Mouse (Mus musculus): ENCODE results near the gene Cer1.
A peak's percentile ranks its signal among the peaks of the same experiment; 100 is the strongest.

Cer1 gene

GRCm38 (mm10) chr4:82884636-82885534 is at the start of gene Cer1:
Gene Cer1 (minus strand): TSS chr4:82885148.
- DNase-seq (ENCODE audit: extremely low read depth, low read depth) = no peak

GRCm38 (mm10) chr4:82934308-82934707 is 49.4 kb upstream of the Cer1 start:
- no peak for DNase-seq (ENCODE audit: extremely low read depth, low read depth)

- DNase-seq (ENCODE audit: extremely low read depth, low read depth) = peak; percentile 22
These were observed 48.8 kb upstream of the Cer1 start for GRCm38 (mm10) chr4:82933698-82934210.

DNA sequence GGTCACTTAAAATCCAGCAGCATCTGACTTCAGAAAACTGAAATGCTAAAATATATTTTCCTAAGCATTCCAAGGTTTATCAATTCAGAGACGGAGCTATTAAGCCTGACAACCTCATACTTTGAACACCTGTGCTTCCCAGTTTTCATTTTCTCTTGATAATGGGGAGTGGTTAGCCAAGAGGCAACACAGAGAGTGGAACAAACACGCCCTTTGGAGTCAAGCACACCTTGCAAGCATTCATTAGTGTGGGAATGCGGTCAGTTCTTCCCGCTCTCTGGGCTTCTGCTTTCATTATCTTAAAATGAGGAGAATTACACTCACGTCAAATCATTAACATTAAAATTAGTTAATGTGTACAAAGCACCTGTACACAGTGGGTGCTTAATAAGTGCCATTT is 45.1 kb upstream of the Cer1 start:
- DNase-seq (ENCODE audit: extremely low read depth, low read depth) = no peak

DNA sequence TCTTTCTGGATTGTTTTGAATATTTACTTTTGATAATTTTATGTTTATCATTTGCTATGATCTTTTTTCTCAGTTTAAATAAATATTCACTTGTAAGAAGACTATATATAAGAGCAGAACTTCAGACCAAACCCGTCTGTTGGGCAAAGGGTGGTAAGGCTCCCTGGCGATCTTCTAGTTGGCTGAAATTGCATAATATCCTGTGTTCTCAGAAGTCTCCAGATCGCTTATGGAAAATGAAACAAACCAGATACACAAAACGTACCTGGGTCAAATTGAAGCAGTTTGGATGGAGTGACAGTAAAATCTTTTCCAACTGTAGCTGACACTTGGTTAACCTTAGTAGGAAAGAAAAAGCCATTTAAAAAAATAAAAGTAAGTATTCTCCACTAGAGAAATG is 37.0 kb upstream of the Cer1 start:
- DNase-seq (ENCODE audit: extremely low read depth, low read depth) = no peak

DNA sequence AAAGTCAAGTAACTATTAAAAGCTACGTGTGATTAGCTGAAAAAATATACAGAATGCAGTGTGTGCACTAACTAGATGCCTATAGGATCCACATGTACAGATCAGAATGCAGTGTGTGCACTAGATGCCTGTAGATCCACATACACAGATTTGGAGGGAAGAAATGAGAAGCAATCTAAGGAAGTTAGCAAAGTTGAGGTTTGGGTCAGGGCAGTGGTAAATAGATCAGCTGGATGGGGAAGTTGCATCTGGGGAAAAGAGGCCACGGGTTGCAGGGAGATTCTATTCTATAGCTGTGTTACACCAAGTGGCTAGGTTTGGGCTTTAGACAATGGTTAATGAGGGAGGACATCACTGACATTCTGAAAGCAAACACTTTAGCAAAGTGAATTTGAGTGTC is 33.7 kb upstream of the Cer1 start:
- DNase-seq (ENCODE audit: extremely low read depth, low read depth) = no peak

DNA sequence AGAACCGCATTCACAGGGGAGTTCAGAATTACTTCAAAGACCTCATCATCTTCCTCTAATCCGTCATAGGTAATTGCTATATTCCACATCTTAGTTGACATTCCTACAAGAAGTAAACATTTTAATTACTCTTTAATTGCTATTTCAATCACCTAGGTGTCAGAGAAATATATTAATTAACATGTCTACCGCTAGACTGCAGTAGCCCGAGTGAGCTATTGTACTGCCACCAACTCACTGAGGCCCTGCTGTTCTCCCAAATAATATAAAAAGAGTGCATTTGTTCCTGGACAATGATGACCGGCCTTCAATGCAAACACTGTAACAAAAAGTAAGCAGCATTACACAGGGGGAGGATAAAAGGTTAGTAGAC is 31.7 kb upstream of the Cer1 start:
- no peak for DNase-seq (ENCODE audit: extremely low read depth, low read depth)

- no peak for DNase-seq (ENCODE audit: extremely low read depth, low read depth)
These were observed 31.2 kb upstream of the Cer1 start for GRCm38 (mm10) chr4:82916003-82916677.

DNA sequence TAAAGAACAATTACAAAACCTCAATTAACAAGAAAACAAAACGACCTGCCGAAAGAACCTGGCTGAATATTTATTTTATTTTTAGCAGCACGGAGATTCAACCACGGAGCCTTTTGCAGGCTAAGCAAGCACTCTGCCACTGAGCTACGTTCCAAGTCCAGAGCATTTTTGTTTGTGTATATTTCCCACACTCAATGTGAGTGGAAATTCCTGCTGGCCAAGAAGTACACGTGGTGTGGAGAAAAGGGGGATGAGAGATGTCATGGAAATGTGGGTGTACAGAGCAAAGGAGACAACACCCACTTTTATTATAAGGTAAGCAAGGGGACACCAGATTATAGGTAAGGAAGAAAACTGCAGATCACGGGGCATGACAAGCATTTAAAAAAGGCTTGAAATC is 30.6 kb upstream of the Cer1 start:
- DNase-seq (ENCODE audit: extremely low read depth, low read depth) = no peak

GRCm38 (mm10) chr4:82914601-82915143 is 29.7 kb upstream of the Cer1 start:
- no peak for DNase-seq (ENCODE audit: extremely low read depth, low read depth)

GRCm38 (mm10) chr4:82895227-82895626 is 10.3 kb upstream of the Cer1 start:
- no peak for DNase-seq (ENCODE audit: extremely low read depth, low read depth)

GRCm38 (mm10) chr4:82892247-82892646 is 7.3 kb upstream of the Cer1 start:
- no peak for DNase-seq (ENCODE audit: extremely low read depth, low read depth)

DNA sequence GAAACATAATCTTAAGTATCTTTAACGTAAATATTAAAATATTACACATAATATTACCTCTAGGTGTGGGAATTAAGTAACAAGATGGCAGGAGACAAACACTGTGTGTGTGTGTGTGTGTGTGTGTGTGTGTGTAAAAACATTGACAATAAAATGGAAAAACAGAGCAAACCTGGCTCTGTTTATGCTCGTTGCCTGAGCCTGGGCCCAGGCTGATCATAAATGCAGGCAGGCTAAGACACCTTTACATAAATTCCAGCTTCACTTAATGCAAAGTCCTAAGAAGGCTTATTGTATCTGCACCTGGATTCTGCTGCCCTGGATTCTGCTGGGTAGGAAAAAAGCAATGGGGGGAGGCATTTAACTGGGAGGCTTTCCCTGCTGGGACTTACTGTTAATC is 6.6 kb upstream of the Cer1 start:
- no peak for DNase-seq (ENCODE audit: extremely low read depth, low read depth)

GRCm38 (mm10) chr4:82891049-82891448 is 6.1 kb upstream of the Cer1 start:
- DNase-seq (ENCODE audit: extremely low read depth, low read depth) = no peak

GRCm38 (mm10) chr4:82890585-82890984 is 5.6 kb upstream of the Cer1 start:
- DNase-seq (ENCODE audit: extremely low read depth, low read depth) = no peak

DNA sequence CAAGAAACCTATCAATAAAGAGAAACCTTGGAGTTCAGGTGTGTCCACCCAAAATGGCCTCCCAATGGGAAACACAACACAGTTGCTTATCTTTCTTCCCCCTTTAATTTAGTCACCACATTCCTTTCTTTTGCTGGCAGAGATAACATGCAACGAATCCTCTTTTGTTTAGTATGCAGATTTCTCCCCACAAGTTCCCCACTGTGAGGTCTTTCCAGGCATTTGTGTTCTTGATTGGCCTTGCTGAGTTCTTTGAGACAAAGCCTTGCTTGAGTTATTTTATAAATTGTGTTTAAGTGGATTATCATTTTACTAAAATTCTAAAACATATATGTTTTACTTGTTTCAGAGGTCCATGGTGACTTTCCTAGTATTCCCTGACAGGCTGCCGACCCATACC is 1.2 kb upstream of the Cer1 start:
- DNase-seq (ENCODE audit: extremely low read depth, low read depth) = no peak

- DNase-seq (ENCODE audit: extremely low read depth, low read depth) = no peak
These were observed 576 bp upstream of the Cer1 start for GRCm38 (mm10) chr4:82885535-82885913.

DNA sequence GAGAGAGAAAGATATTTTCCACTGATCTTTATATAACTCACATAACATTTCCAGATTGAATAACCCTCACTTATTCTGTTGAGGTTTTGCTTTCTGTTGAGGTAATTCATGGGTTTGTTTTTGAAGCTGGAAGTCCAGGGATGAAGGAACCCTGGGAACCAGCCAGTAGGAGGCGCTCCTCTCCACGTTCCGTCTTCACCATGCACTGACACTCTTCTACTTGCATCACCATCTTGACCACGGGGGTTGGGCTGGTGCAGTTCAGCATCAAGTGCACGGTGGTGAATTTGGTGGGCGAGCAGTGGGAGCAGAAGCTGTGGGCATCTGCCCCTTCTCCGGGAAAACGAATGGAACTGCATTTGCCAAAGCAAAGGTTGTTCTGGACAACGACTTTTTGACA is 2.4 kb downstream of the Cer1 start:
- no peak for DNase-seq (ENCODE audit: extremely low read depth, low read depth)

DNA sequence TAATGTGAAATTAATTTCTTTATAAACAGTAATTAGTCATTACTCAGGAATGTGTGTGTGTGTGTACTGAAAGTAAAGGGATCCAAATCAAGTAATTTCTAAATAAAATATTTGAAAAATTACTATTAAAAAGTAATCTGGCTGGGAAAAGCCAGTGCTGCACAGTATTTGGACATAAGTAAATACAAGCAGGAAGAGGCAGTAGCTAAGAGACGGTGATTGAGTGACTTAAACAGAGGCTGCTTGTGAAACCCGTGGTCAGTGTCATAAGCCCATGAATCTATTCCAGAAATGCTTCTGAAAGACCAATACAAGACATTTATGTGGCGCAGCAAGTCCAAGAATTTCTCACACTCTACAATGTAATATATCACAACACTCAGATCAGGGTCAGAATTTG is 3.6 kb downstream of the Cer1 start:
- no peak for DNase-seq (ENCODE audit: extremely low read depth, low read depth)

GRCm38 (mm10) chr4:82880243-82880642 is 4.7 kb downstream of the Cer1 start:
- no peak for DNase-seq (ENCODE audit: extremely low read depth, low read depth)

DNA sequence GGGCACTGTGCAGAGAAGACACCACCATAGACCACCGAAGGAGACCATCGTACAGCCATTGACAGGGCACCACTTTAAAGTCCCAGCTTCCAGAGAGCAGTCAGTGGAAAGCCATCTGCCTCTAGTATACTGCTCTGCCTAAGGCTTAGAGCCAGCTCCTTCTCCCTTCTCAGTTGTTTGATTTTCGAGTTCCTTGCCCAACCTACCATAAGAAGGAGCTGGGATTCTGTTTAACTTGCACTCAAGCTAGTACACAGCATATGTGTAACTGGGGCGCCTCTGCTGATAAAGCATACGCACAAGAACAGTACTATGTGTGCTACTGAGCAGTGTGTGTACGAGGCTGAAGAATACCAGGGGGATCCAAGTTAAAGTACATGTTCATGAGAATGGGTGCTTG is 5.8 kb downstream of the Cer1 start:
- DNase-seq (ENCODE audit: extremely low read depth, low read depth) = no peak

GRCm38 (mm10) chr4:82876656-82877055 is 8.3 kb downstream of the Cer1 start:
- DNase-seq (ENCODE audit: extremely low read depth, low read depth) = no peak
